Mouse (Mus musculus) left cerebral cortex, postnatal 36 days (tissue): ENCODE results near the gene Tnfrsf21. TPM values are rescaled to one million over a fixed set of nuclear protein-coding genes. Genes with fewer than 3 reads are reported as not detected.
A peak's percentile ranks its signal among the peaks of the same experiment; 100 is the strongest.

Experiments
- DNase-seq, 2 experiments: peaks; one replicate each; pipeline ENCODE4 v3.0.0; 2021 to 2022; ENCODE audit warnings: low spot score in 2 of 2, mixed read lengths in 1 of 2
- intact Hi-C: fragments of 180-260 bp; cut with DNase I; formaldehyde crosslinking; loops from one replicate; pipeline ENCODE4 v1.15.1; 2025
- total RNA-seq, 2 experiments: library from RNA; stranded (reverse); gene quantifications; 2 replicates each; pipeline ENCODE4 v1.2.3; 2021

Gene Tnfrsf21
- total RNA-seq, 2 experiments from 2014 or later, result 76.9 to 79.8 TPM

- intact Hi-C loops, result no loop called here
- DNase-seq, result peak; percentile 37 to 50
Observed at GRCm38 (mm10) chr17:43114086-43114581, 97.8 kb downstream of the Tnfrsf21 start.

DNA sequence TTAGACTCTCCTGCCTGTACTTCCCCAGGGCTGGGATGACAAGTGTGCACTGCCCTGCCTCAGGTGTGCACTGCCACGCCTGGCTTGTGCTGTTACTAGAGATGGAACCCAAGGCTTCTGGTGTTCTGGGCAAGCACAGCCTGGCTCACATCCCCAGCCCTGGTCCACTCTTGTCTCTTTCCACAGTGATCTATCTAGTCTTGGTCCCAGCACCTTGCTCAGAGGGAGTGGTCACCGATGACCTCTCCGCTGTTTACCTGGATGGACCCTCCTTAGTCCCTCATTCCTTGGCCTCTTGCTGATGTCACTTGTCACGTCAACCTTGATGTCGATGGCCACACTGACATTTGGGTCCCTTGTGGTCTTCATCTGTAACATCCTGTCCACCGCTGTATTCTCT is 98.6 kb downstream of the Tnfrsf21 start:
- DNase-seq, result no peak
- intact Hi-C loops, result no loop called here

GRCm38 (mm10) chr17:43116748-43117147 is 100.4 kb downstream of the Tnfrsf21 start:
- DNase-seq, result no peak
- intact Hi-C loops, result no loop called here

DNA sequence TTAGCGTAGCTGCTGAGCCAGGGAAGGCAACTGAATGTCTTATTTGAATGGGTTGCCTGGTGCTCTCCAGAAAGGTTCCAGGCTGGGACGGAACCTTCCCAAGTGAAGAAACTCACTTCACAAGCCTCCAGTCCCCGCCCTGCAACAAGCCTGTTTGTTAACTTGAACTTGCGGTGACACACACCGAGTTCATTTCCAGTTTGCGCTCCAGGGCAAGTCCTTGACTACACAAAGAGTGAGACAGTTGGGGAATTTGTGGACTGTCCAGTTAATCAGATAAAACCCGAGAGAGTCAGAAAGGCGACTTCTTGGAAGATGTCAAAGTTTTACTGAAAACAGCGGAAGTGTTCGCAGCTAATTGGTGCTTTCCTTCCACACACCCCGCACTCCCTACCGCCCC is 103.1 kb downstream of the Tnfrsf21 start:
- no peak for DNase-seq
- intact Hi-C loops, result no loop called here

DNA sequence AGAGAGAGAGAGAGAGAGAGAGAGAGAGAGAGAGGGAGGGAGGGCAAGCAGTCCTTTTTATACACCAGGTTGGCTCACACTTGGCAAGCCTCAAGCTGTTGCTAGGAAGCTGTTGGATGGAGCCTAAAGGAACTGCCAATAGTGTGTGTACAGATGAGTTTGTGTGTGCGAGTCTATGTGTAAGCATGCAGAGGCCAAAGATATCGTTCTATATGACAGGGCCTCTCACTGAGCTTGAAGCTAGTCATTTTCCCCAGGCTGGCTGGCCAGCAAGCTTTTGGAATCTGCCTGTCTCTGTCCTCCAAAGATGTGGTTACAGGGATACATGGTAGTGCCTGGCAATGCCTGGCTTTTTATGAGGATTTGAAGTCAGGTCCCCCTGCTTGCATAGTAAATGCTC is 104.7 kb downstream of the Tnfrsf21 start:
- DNase-seq, result peak; percentile 7 to 20
- intact Hi-C loops, result no loop called here

DNA sequence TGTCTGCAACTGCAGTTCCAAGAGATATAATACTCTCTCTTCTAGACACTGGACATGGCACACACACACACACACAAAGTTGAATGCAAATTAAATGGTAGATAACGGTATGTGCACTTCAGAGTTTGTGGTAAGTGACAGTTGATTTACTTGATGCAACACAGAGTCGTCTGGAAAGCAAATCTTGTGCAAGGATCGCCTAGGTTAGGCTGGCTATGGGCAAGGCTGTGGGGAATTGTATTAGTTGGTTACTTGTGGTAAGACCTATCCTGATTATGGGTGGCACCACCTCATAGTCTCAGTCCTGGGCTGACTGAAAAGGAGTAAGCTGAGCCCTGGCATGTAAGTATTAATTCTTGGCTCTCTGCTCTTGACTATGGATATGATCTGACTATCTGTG is 112.0 kb downstream of the Tnfrsf21 start:
- no peak for DNase-seq
- intact Hi-C loops, result no loop called here

GRCm38 (mm10) chr17:43128908-43129533 is 112.7 kb downstream of the Tnfrsf21 start:
- no peak for DNase-seq
- intact Hi-C loops, result no loop called here

- intact Hi-C loops, result no loop called here
- DNase-seq, result no peak
Observed at GRCm38 (mm10) chr17:43130115-43130869, 113.9 kb downstream of the Tnfrsf21 start.

DNA sequence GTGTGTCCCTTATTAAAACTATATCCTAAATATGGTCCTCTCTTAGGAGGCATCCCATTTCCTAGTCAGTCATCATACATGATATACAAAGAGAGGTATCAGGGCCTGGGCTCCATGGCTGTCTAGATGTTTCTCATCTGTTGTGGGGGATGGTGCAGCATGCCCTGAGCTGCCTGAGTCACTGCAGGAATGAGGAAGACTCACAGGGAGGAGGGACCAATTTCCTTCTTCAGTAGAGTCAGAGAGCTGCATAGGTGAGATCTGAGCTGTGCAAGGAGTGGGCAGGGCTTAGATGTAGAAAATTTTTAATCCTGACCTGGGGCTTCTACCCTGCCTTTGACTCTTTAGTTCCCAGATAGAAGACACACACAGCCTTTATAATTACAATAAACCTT is 114.5 kb downstream of the Tnfrsf21 start:
- no peak for DNase-seq
- intact Hi-C loops, result no loop called here

DNA sequence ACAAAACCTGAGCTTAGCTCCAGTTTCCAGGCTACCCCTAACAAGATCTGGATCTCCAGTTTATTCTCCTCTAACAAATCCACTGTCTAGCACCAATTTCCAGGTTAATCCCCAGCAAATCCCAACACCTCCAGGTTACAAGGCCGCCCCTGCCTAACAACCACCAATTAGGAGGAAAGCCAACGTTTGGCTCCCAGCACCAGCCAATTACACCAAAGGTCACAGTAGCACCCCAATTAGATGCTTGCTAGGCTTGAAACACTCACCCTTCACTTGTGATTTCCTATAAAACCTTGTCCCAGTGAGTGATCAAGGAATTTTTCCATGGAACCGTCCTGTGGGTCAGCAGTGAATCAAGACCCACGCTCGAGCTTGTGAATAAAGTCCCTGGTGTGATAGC is 116.1 kb downstream of the Tnfrsf21 start:
- intact Hi-C loops, result no loop called here
- no peak for DNase-seq

DNA sequence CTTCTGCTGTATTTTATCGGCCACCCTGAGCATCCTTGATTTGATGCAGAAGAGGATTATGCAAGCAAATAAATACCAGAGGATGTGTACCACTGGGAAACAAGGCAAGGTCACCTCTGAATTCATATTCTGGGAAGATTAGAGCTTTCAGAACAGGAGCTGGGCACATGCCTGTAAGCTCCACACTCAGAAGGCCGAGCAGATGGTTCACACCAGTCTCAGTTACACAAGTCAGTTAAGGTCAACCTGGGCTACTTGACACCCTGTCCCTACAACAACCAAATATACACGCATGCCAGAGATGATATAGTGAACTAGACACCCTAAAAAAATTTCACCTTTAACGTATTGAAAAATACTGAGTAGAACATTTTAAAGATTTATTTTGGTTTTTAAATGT is 116.8 kb downstream of the Tnfrsf21 start:
- intact Hi-C loops, result no loop called here
- no peak for DNase-seq

DNA sequence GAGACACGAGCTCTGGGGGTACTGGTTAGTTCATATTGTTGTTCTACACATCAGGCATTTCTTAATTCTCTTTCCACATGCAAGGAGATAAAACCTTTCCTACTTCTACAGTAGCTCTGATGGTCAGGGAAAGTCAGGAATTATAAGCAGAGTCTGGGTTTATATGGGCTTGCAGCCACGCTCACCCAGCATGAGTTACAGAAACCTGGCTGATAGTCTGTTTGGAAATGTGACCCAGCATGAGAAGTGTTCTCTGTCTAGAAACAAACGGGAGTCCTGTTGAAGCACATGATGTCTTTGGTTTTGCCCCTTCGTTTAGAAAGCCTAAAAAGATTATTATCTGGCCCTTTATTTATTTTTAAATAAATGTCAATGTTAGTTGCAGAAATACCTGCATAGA is 118.6 kb downstream of the Tnfrsf21 start:
- intact Hi-C loops, result no loop called here
- no peak for DNase-seq

GRCm38 (mm10) chr17:43135398-43136265 is 119.3 kb downstream of the Tnfrsf21 start:
- intact Hi-C loops, result no loop called here
- DNase-seq, result no peak

DNA sequence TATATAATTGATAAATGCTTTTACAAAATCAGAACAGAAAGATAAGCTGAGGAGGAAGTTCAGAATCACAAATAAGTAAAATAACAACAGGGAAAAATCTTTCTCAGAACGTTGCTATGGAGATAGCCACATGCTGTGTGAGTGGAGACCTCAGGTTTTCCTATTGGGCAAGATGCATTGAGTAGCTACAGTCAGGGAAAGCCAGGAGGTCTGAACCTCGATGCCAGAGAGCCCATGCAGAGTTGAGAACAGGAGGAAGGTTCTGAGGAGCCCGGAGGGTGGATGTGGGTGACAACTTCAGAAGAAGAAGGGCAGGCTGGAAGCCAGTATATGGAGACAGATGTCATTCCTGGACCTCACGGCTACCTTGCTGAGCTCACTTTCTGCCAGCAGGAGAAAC is 120.4 kb downstream of the Tnfrsf21 start:
- no peak for DNase-seq
- intact Hi-C loops, result no loop called here

DNA sequence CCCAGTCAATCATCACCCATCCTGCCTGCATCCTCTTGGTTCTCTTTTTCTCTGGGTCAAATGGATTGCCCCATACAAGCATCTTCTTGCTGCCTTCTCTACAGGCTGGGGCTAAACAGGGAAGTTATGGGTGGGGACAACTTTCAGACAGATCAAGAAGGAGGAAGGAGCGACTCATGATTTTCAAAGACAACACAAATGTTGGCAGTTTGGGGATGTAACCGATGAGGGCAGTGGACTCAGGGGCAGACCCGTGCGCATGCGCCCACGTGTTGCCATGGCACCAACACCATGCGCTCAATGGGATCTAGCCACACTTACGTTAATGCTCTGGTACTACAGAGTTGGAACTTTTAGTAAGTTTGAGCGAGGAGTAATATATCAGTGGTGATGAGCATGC is 121.5 kb downstream of the Tnfrsf21 start:
- intact Hi-C loops, result no loop called here
- no peak for DNase-seq

GRCm38 (mm10) chr17:43138356-43138755 is 122.0 kb downstream of the Tnfrsf21 start:
- no peak for DNase-seq
- intact Hi-C loops, result no loop called here

Other genes with a start within 250 kb of the Tnfrsf21 start
- 10 to 100 TPM; 16.9 to 26.4 TPM for gene Cd2ap, start 139.9 kb upstream of the Tnfrsf21 start, total RNA-seq